Mouse (Mus musculus) stomach, postnatal 0 days (tissue): ENCODE results near the gene Cd33. TPM values are rescaled to one million over a fixed set of nuclear protein-coding genes. Genes with fewer than 3 reads are reported as not detected.

ENCODE experiments used
- ATAC-seq: fragments of 200-750 bp; cut with Nextera tagmentation; 2 replicates; pipeline ENCODE4 v1.8.0; 2017; ENCODE audit not compliant: low FRiP score, low TSS enrichment
- DNase-seq: peaks from one replicate; pipeline ENCODE4 v3.0.0-alpha.2; 2016; ENCODE audit warnings: low spot score
- H3K27ac ChIP-seq: fragments of 300-500 bp; sonication (generic); replicated peaks from 2 replicates; pipeline ENCODE4 v1.5.1; 2014; ENCODE audit warnings: mild to moderate bottlenecking, control low read depth
- H3K27me3 ChIP-seq: fragments of 300-500 bp; sonication (generic); 2 replicates; pipeline ENCODE4 v1.6.1; 2014; ENCODE audit warnings: low read length; ENCODE audit not compliant: control insufficient read depth, insufficient read depth
- H3K36me3 ChIP-seq: fragments of 300-500 bp; sonication (generic); 2 replicates; pipeline ENCODE4 v1.6.1; 2014; ENCODE audit warnings: low read length, mixed read lengths; ENCODE audit not compliant: control insufficient read depth, insufficient read depth
- H3K4me1 ChIP-seq: fragments of 300-500 bp; sonication (generic); replicated peaks from 2 replicates; pipeline ENCODE4 v1.6.1; 2014; ENCODE audit warnings: antibody characterized with exemption; ENCODE audit not compliant: control insufficient read depth, insufficient read depth
- H3K4me2 ChIP-seq: fragments of 300-500 bp; sonication (generic); replicated peaks from 2 replicates; pipeline ENCODE4 v1.6.1; 2014; ENCODE audit warnings: low read depth, mild to moderate bottlenecking, control low read depth, moderate library complexity
- H3K4me3 ChIP-seq: fragments of 300-500 bp; sonication (generic); 2 replicates; pipeline ENCODE4 v1.5.1; 2014; ENCODE audit warnings: low read depth, low read length, control low read depth
- H3K9ac ChIP-seq: fragments of 300-500 bp; sonication (generic); 2 replicates; pipeline ENCODE4 v1.6.1; 2014; ENCODE audit warnings: mild to moderate bottlenecking, low read length, control low read depth, mixed read lengths
- H3K9me3 ChIP-seq: fragments of 300-500 bp; sonication (generic); 2 replicates; pipeline ENCODE4 v1.6.1; 2016; ENCODE audit warnings: low read length; ENCODE audit not compliant: control insufficient read depth
- CTCF ChIP-seq: IDR thresholded peaks from 2 replicates; pipeline ENCODE4 v1.5.1; 2016; ENCODE audit warnings: antibody characterized with exemption, low read depth, mild to moderate bottlenecking, moderate library complexity
- EP300 ChIP-seq: optimal IDR thresholded peaks from 2 replicates; pipeline ENCODE3; 2016; ENCODE audit warnings: antibody characterized with exemption
- WGBS: fragments of 180-500 bp; shearing (Covaris S2); extraction: QIAGEN DNeasy Blood & Tissue Kit; methylation state at CpG from one replicate; pipeline ENCODE4 v1.1.7; 2014; 5-methylcytosine and 5-hydroxymethylcytosine counted together
- polyA plus RNA-seq: library from polyadenylated mRNA; unstranded; fragments of >200 nt; fragmentation: Nextera tagmentation; extraction: Ambion mirVana; gene quantifications from 2 replicates; pipeline ENCODE4 v1.2.1, GENCODE M21; 2015

The Cd33 gene
- polyA plus RNA-seq, 1 experiment from 2014 or later, result 2.0 TPM

DNA sequence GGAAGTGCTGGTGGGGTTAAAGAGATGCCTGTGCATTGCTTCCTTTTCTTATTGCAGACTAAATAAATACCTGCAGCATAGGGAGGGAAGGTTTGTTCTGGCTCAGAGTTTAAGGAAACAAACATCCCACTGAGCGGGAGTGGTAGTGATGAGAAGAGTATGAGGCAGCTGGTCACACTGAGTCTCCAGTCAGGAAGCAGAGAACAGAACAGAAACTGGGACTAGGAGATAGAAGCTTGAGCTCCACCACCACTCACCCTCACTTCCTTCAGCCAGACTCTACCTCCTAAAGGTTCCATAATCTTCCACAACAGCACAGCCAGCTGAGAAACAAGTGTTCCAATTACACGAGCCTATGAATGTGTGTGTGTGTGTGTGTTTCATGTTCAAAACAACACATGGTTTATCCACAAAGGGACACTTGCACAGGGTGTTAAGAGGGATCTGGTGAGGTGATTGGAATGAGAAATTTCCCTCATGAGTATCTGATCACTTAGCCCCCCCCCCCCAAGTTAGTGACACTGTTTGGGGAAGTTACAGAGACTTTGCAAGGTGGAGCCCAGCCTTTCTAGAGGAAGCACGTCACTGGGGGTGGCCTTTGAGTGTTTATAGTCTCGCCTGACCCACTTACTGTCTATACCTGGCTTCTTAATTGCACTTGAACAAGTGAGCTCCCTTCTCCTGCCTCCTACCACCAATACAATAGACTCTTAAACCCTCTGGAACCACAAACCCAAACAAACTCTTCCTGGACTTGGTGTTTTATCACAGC, 32.3 kb downstream of the Cd33 start:
- Histone ChIP-seq H3K36me3 (no peaks in the 10 kb centered on the region), H3K4me1 (no peaks in the 10 kb centered on the region), H3K9me3 (no peaks in the 10 kb centered on the region), H3K9ac (no peak overlapping the region), H3K4me3 (no peak overlapping the region), H3K27ac (no peak overlapping the region), H3K27me3 (no peaks in the 10 kb centered on the region), H3K4me2 (no peak overlapping the region)
- no peak for ATAC-seq
- TF ChIP-seq CTCF (no peak), EP300 (no peak)
- DNase-seq, result no peak
- 43% methylated on average over 4 of the region's 4 CpGs for WGBS

DNA sequence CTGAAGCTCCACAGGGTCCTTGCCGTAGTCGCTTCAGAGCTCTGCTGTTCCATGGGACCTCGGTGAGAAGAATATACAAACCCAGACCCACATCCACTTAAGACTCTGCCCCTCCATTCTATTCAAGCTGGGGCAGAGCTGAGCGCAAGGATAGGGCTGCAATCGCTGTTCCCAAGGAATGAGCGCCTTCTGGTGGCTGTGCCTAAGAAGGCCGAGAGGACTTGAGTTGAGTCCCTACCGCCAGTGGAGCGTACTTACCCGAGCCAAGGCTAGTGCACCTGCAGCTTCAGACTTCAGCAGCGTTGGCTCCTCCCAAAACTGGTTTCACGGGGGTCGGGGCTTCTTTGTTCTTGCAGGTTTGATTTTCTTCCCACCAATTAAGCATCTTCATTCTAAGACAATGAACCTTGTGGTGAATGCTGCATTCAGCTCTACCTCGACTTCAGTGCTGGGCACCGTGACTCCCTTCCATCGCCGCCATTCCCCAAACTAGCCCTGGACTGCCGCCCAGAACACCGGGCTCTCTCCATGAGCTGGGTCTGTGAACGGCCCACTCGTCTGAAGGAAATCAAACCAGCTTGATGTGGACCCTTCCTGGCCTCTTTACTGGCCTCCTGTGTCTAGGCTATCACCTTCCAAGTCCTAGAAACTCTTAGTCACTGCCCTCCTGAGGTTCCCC, 48.7 kb downstream of the Cd33 start:
- TF ChIP-seq CTCF, result peak; percentile 76
- no peak for TF ChIP-seq EP300
- Histone ChIP-seq H3K27ac (no peak overlapping the region), H3K9me3 (no peaks in the 10 kb centered on the region), H3K4me2 (no peak overlapping the region), H3K9ac (no peak overlapping the region), H3K27me3 (no peaks in the 10 kb centered on the region), H3K4me3 (no peak overlapping the region), H3K4me1 (no peaks in the 10 kb centered on the region), H3K36me3 (no peaks in the 10 kb centered on the region)
- 16% methylated on average over 21 of the region's 21 CpGs for WGBS
- ATAC-seq, result no peak
- peak; percentile 34 for DNase-seq

DNA sequence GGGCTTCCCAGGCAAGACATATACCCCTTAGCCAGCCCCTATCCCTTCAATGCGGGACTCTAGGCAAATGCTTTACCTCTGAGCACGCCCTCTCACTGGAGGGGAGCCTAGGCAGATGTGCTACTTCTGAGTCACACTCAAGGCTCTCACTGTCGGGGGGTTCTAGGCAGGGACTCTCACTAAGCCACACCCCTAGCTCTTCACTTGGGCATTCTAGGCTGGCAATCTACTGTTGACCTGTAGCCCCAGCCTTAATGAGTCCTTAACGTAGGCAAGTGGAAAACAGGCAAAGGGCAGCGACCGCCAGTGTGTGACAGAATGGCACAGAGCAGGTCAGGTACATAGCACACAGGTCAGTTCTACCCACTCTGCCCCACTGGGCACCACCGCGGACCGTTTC, 53.4 kb downstream of the Cd33 start:
- TF ChIP-seq EP300, result no peak
- TF ChIP-seq CTCF, result no peak

DNA sequence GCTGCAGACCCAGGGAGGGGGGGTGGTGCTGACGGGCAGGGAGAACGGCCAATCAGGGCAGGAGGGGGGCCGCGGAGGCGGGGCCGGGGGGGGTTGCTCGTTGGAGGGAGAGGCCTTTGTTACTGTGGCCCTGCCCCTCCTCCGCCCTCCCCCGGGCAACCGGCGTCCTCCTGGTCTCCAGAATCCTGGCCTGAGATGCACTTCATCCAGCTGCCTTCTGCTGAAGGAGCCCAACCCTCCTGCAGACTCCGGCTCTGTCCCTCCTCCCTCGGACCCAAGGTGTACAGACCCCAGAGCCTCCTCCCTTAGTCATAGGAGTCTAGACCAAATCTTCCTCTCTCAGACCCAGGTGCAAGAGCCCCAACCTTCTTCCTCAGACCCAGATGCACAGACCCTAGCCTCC, 54.0 kb downstream of the Cd33 start:
- peak overlapping the region; percentile 65 for H3K4me2 ChIP-seq
- WGBS, result 0% methylated on average over 8 of the region's 13 CpGs
- DNase-seq (peak; percentile 54), ATAC-seq (peak; percentile 60; the same call in 1 of the 2 replicates)
- no peaks in the 10 kb centered on the region for H3K36me3 ChIP-seq
- no peaks in the 10 kb centered on the region for H3K4me1 ChIP-seq
- H3K4me3 ChIP-seq, result peak overlapping the region; percentile 41
- H3K27ac ChIP-seq, result no peak overlapping the region
- TF ChIP-seq CTCF (no peak), EP300 (no peak)
- H3K27me3 ChIP-seq, result no peaks in the 10 kb centered on the region
- H3K9ac ChIP-seq, result no peak overlapping the region; the same call in 1 of the 2 replicates
- no peaks in the 10 kb centered on the region for H3K9me3 ChIP-seq

More for the DNA sequence above, 53.4 kb downstream of the Cd33 start:
- no peaks in the 10 kb centered on the region for H3K4me1 ChIP-seq
- H3K36me3 ChIP-seq, result no peaks in the 10 kb centered on the region
- DNase-seq (no peak), ATAC-seq (no peak)
- no peaks in the 10 kb centered on the region for H3K27me3 ChIP-seq
- 57% methylated on average over 9 of the region's 9 CpGs for WGBS
- H3K27ac ChIP-seq, result no peak overlapping the region
- no peaks in the 10 kb centered on the region for H3K9me3 ChIP-seq
- no peak overlapping the region for H3K4me3 ChIP-seq
- H3K9ac ChIP-seq, result no peak overlapping the region
- H3K4me2 ChIP-seq, result no peak overlapping the region

DNA sequence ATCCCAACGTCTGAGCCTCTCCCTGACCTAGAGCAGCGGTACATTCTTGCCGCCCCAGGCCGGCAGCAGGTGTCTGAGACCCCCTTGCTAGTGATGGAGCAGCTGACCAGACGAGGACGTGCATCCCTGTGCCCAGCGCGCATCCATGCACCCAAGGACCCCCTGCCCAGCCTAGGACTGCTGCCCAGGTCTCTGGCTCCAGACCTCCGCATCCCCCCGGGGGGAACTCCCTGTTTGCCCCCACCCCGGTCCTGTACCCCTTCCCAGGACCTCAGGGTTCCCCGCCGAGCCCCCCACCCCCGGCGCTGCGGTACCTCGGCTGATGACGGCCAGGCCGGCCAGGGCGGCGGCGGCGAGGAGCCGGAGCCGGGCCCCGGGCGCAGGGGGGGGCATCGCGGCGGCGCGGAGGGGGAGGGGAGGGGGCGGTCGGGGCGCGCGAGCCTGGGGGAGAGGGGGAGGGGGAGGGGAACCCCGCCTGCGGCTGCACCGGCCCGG, 54.5 kb downstream of the Cd33 start, which contains the start of gene Iglon5:
Iglon5 (minus strand) TSS at position 445 of the 495 bp plus-strand sequence.
- H3K9me3 ChIP-seq, result no peaks in the 10 kb centered on the region
- H3K4me2 ChIP-seq, result peak within 1 kb of the TSS; percentile 65
- peak within 1 kb of the TSS; percentile 41 for H3K4me3 ChIP-seq
- no peak for DNase-seq
- H3K27me3 ChIP-seq, result no peaks in the 10 kb centered on the region
- no peaks in the 10 kb centered on the region for H3K4me1 ChIP-seq
- peak; percentile 21; the same call in 1 of the 2 replicates for ATAC-seq
- no peak within 1 kb of the TSS for H3K27ac ChIP-seq
- TF ChIP-seq EP300, result no peak
- no peaks in the 10 kb centered on the region for H3K36me3 ChIP-seq
- H3K9ac ChIP-seq, result peak within 1 kb of the TSS; percentile 55
- 1% methylated on average over 24 of the region's 41 CpGs for WGBS

DNA sequence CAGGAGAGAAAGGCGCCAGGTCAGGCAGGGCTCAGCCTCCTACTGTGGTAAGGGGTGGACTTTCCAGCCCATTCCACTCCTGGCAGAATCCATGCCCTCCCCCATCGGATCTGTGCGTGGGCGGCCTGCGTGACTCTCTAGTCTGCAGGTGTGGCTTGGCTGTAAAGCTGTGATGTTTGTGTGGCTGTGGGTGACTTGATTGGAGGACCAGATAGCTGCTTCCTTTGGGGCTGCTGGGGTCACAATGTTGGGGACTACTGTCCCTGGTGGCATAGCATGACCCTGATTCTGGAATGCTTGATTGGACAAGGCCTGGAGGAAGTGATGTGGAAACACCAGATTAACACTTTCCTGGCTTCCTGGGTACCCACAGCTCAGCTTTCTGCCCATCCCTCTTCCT, 55.6 kb downstream of the Cd33 start:
- H3K4me1 ChIP-seq, result no peaks in the 10 kb centered on the region
- H3K36me3 ChIP-seq, result no peaks in the 10 kb centered on the region
- DNase-seq (no peak), ATAC-seq (no peak)
- H3K9me3 ChIP-seq, result no peaks in the 10 kb centered on the region
- H3K27me3 ChIP-seq, result no peaks in the 10 kb centered on the region
- WGBS, result 35% methylated on average over 5 of the region's 5 CpGs
- no peak overlapping the region for H3K9ac ChIP-seq
- H3K4me3 ChIP-seq, result no peak overlapping the region
- H3K4me2 ChIP-seq, result no peak overlapping the region
- H3K27ac ChIP-seq, result no peak overlapping the region
- TF ChIP-seq CTCF (no peak), EP300 (no peak)
